Mouse (Mus musculus) gastrocnemius, postnatal 36 days (tissue): Measurements from ENCODE around the gene Serpina3b. TPM values are rescaled to one million over a fixed set of nuclear protein-coding genes. Genes with fewer than 3 reads are reported as not detected.
"Not testable (repeated sequence)": the region's sequence is repeated elsewhere in the genome, so short reads cannot be mapped to it uniquely, and the experiment has no call there.

Source experiments
- DNase-seq, 2 experiments: peaks; one replicate each; pipeline ENCODE4 v3.0.0; 2022
- intact Hi-C: fragments of 180-260 bp; cut with DNase I; formaldehyde crosslinking; loops from one replicate; pipeline ENCODE4 v1.15.1; 2025
- long read RNA-seq, 2 experiments: library from polyadenylated mRNA; stranded (forward); transcript quantifications; one replicate each; pipeline ENCODE4 v2.0.0; 2021
- total RNA-seq, 2 experiments: library from RNA; stranded (reverse); gene quantifications; 2 replicates each; pipeline ENCODE4 v1.2.3; 2021

Serpina3b gene
- total RNA-seq, result not detected
- long read RNA-seq, experiment 1, result 0 reads
- long read RNA-seq, experiment 2, result 0 reads

GRCm38 (mm10) chr12:104127696-104128095 is at the start of gene Serpina3b:
Gene Serpina3b, plus strand, starts transcription at chr12:104127996.
- intact Hi-C loops, result no loop called here
- no peak for DNase-seq

- intact Hi-C loops, result no loop called here
- no peak for DNase-seq
Observed at GRCm38 (mm10) chr12:104090119-104090518, 37.7 kb upstream of the Serpina3b start.

GRCm38 (mm10) chr12:104091303-104091702 is 36.5 kb upstream of the Serpina3b start:
- intact Hi-C loops, result no loop called here

GRCm38 (mm10) chr12:104100768-104101167 is 27.0 kb upstream of the Serpina3b start, which contains the start of gene Serpina5:
Gene Serpina5, plus strand, starts transcription at chr12:104101113.
- no peak for DNase-seq
- intact Hi-C loops, result no loop called here

More at GRCm38 (mm10) chr12:104091303-104091702, 36.5 kb upstream of the Serpina3b start:
- DNase-seq, result no peak

- DNase-seq, result no peak
- intact Hi-C loops, result no loop called here
Observed at GRCm38 (mm10) chr12:104105847-104106246, 21.9 kb upstream of the Serpina3b start.

- intact Hi-C loops, result no loop called here
Observed at GRCm38 (mm10) chr12:104106919-104107318, 20.9 kb upstream of the Serpina3b start.

GRCm38 (mm10) chr12:104108507-104108906 is 19.3 kb upstream of the Serpina3b start:
- intact Hi-C loops, result no loop called here

More at GRCm38 (mm10) chr12:104106919-104107318, 20.9 kb upstream of the Serpina3b start:
- no peak for DNase-seq

GRCm38 (mm10) chr12:104112333-104112732 is 15.5 kb upstream of the Serpina3b start, which contains the start of gene Serpina3a:
Gene Serpina3a, plus strand, starts transcription at chr12:104112724.
- DNase-seq, intact Hi-C loops: not testable (repeated sequence)

More at GRCm38 (mm10) chr12:104108507-104108906, 19.3 kb upstream of the Serpina3b start:
- no peak for DNase-seq

DNA sequence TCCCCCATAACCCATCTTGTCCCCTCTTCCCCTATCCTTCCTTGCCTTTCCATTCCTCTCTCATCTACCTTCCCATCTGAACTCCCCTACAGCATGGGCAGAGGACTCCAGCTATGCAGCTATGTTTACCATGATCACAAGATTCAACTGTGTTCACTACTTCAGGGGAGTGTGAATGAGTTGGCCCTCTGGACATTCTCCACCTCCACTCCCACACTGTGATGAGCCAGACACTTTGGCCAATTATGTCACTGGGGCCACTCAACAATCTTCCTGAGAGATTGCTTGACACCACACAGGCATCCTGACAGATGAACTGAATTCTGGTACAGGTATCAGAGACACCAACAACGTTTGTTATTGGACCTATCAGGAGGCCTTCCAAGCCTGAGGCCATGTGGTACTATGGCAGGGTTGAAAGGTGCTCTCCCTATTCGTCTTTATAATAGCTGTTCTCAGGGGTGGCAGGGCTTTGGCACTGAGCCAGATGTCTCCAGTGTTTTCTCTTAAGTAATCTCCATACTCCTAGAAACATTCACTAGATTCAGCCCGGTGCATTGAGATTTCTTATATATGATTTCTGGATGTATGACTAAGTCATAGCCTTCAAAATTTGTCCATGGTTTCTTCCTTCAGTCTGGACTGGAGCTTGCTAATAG is 12.7 kb upstream of the Serpina3b start:
- intact Hi-C loops, result no loop called here
- no peak for DNase-seq

- intact Hi-C loops, result no loop called here
- DNase-seq, result no peak
Observed at GRCm38 (mm10) chr12:104123097-104123496, 4.7 kb upstream of the Serpina3b start.

DNA sequence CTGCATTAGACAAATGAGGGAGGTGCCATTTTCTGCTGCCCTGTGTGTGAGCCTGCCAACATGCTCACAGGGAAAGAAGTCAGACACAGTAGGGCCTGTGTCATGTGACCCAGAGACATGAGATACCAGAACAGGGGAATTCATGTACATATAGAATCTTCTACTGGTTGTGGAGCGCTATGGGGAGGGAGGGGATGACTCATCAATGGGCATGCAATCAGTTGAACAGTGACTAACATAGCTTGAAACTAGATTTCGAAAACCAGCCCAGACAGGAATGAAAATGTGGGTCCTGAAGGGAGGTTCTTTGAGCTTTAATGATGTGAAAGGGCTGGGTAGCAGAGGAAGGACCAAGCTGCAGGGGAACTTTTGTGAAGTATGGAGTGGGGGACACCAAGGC is 3.8 kb upstream of the Serpina3b start:
- intact Hi-C loops, result no loop called here
- no peak for DNase-seq

DNA sequence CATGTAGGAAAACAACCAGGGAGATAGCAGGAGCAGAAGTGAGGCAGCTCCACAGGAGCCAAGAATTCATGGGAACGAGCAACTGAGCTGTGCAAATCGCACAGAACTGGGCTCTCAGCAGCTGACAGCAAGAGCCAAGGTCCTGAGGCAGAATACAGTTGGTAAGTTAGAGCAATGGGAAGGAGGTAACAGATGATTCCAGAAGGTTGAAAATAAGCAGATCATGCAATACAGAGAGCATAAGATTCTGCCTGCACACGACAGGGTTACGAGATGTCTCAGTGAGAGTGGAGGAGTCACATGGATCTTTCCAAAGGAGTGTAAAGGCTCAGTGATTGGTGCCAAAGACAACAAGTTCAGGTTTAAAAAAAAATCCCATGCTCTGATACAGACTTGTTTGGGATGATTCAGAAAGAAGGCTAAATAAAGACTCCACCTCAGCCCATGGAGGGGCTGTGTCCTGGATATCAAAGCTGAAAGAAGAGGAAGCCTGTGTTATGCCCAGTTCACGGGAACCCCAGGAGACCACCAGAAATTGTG is 2.7 kb upstream of the Serpina3b start:
- intact Hi-C loops, result no loop called here
- no peak for DNase-seq

DNA sequence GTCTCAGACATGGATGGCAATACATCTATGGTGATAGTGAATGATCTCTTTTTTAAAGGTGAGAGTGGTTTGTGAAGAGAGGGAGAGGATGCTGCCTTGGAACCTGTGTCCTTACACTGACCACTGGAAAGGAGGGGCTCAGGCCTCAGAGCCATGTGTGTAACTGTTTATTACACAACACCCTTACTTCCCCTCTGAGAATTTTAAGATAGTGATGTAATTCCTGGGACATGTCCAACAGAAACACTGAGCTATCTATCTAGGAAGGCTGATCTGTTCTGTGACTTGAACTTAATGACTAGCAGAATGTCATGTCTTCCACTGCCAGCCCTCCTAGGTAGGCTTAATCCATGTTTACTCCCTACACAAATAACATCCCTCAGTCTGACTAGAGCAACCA is 3.2 kb downstream of the Serpina3b start:
- DNase-seq, result no peak
- intact Hi-C loops, result no loop called here

DNA sequence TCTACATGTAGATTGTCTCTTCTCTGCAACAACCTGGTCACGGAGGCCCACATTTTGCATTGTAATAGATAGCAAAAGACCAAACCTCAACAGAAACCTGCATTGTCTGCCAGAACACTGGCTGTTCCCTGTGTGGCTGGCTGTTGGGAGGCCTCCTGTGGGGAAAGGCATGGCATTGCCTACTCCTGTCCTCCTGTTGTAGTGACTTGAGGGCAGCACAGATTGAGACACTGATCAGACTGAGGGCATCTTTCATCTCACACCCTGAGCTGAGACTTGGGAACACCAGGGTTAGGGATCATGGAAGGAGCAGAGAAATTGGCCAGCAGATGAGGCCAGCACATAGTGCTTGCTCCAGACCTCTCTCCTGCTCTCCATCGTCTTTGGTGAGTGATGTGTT is 10.4 kb downstream of the Serpina3b start:
- intact Hi-C loops, result no loop called here
- no peak for DNase-seq

GRCm38 (mm10) chr12:104140543-104141103 is 12.8 kb downstream of the Serpina3b start:
- DNase-seq, result no peak
- intact Hi-C loops, result no loop called here

DNA sequence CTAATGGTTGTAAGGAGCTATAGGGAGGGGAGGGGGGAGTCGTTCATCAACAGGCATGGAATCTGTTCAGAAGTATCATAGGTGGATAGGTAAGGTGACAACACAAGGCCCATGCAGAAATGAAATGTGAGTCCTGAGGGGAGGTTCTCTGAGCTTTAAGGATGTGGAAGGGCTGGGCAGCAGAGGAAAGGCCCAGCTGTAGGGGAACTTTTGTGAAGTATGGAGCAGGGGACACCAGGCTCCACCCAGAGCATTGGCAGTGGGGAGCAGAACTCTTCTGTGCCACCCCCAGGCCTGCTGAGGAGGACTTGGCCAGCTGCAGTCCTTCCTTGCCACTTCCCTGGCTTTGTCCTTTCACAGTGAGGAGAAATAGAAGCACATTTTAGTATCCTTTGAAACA is 13.7 kb downstream of the Serpina3b start:
- intact Hi-C loops, result no loop called here

DNA sequence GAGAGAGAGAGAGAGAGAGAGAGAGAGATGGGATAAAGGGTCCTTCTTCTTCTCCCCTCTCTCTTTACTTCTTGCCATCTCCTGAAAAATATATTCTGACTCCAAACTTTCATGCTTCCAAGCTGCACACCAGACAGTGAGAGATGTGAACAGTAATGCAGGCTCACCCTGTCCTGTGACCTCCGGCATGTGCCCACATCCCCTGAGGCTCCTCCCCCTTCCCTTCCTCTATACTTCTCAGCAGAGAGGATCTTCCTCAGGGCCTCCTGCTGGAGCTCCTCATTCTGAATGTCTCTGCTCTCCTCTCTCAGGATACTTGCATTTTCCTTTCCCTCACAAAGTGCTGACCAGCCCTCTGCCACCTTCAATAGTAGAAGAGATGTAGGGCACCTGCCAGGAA is 14.6 kb downstream of the Serpina3b start:
- DNase-seq, result no peak
- intact Hi-C loops, result no loop called here

More for the DNA sequence above, 13.7 kb downstream of the Serpina3b start:
- DNase-seq, result no peak

DNA sequence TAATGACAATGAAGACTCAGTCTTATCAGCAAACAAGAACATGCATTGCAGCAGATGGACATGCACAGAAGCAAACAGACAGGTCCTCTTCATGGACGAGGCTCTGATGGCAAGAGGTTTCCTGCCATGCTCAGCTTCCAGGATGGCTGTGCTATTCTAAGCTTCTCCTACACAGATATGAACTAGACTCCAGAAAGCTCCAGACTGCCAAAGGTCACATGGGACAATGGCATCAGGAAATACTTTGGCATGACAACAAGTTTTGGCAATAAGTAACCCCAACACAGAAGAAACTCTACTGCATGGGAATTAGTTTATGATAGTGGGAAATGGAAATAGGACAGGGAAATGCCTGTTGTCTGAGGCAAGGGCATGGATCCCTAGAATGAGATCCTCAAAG is 15.5 kb downstream of the Serpina3b start:
- intact Hi-C loops, result no loop called here

DNA sequence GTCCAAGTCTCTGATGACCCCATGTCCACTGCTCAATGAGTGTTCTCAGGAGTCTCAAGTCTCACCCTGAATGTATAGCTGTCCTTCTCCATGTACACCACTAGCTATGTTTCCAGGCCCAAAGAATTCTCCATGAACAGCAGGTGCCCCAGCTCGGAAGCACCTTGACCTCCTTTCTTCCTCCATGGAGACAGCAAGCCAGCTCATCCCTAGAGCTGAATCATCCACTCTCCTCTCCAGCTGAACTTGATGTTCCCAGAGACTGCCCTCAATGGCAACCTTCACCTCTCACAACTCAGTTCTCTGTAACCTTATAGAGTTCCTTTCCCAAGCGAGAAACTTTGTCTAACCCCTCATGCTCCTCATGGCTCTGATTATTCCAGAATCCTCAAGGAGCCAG is 17.8 kb downstream of the Serpina3b start:
- intact Hi-C loops, result no loop called here
- DNase-seq, result no peak

More for the DNA sequence above, 15.5 kb downstream of the Serpina3b start:
- DNase-seq, result no peak

DNA sequence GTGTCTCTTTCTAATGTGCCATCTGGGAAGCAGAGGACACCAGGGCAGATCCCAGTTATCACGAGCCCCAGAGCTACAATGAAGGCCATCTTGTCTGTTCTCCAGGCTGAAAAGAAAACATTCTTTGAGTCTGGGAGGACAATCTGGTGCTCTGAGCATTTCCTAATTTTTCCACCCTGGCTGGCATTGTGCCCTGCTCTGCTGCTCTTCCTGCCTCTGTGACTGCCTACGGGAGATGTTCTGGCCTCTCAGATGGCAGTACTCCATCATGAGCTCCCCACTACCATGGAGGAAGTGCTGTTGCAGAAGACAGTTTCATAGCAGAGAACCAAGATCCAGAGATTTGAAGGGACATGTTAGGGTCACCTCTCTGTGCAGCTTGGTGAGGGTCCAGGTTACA is 24.2 kb downstream of the Serpina3b start:
- no peak for DNase-seq
- intact Hi-C loops, result no loop called here

GRCm38 (mm10) chr12:104153041-104153645 is 25.3 kb downstream of the Serpina3b start:
- DNase-seq, result no peak
- intact Hi-C loops, result no loop called here
